Mouse (Mus musculus) lung, adult 2 months (tissue): ENCODE measurements around the gene Dhdds.

Experiments
- CTCF ChIP-seq: fragments of 200-500 bp; IDR thresholded peaks from 2 replicates; pipeline ENCODE4 v1.5.1; 2011; ENCODE audit warnings: mild to moderate bottlenecking, low read length, control low read depth; ENCODE audit not compliant: insufficient read depth
- POLR2A ChIP-seq: fragments of 200-500 bp; IDR thresholded peaks from 2 replicates; pipeline ENCODE4 v1.6.1; 2011; ENCODE audit warnings: low read depth, mild to moderate bottlenecking, control low read depth, low read length, borderline replicate concordance; ENCODE audit errors: extremely low read depth

GRCm38 (mm10) chr4:134000466-134001438 lies at the start of gene Dhdds:
- TF ChIP-seq POLR2A (peak; percentile 77; the same call in 1 of the 2 replicates), CTCF (no peak)
